Mouse (Mus musculus): ENCODE results near the gene Ttc38.

DNA sequence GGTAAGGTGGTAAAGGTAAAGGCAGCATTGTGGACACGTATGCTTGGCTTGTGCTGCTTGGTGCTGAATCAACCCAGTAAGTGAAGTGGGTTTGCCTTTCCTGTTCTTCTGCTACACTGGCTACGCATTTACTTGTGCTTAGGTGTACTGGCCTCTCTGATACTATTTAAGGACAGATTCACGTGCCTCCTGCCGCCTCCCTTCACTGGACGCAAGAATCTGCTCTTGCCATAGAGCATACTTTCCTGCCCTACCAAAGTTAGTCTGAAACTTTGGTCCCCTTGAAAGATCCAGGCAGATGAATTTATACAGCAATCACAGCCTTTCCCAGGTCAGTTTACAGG is 21.7 kb upstream of the Ttc38 start:
- TF ChIP-seq CTCF (IDR thresholded peaks at IDR 0.05; ENCODE audit: borderline replicate concordance, insufficient read depth, low read length) (no peak), POLR2A (IDR thresholded peaks at IDR 0.05; ENCODE audit: low read depth, low read length) (no peak)
